Mouse (Mus musculus): ENCODE measurements around the gene Bhlha15. TPM values are rescaled to one million over a fixed set of nuclear protein-coding genes. Genes with fewer than 3 reads are reported as not detected.

The Bhlha15 gene
- polyA plus RNA-seq (2015; fragmentation: Nextera tagmentation; extraction: Ambion mirVana): 0.05 and 0.14 TPM in 2 replicates

DNA sequence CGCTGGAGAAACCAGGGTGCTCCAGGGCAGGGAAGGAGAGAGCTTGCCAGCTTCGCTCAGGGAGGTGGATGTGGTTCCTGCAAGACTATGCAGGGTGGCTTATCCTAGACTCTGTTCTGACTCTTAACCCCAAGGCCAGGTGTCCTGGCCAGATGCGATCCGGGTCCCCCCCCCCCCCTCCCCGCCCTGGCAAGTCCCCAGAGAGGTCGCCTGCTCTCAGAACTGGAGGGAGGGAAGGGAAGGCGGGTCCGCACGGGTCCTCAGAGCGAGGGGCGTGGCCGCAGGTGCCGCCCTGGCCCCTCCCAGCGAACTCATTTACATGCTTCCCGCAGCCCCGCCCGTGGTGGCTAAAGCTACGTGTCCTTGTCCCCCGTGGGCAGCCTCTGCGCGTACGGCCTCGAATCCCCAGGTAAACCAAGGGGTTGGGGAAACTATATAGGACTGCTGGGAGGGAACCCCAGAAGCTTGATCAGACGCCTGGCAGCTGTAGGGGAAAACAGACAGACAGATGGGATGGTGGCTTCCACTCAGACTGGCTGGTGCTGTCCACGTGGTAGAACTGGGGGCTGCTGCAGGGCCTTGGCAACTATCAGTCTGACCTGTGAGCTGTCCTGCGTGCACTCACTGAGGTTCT, at the start of gene Bhlha15:
TSS of gene Bhlha15 (plus strand) at position 337 of the 634 bp plus-strand sequence.
- Histone ChIP-seq H3K4me3 (peak within 1 kb of the TSS; percentile 20), H3K27me3 (no peaks in the 10 kb centered on the region), H3K27ac (replicated peaks) (no peak within 1 kb of the TSS), H3K36me3 (peaks cover 6% of the 10 kb centered on the region), H3K4me2 (replicated peaks) (peak within 1 kb of the TSS; percentile 40), H3K9ac (replicated peaks) (no peak within 1 kb of the TSS), H3K4me1 (peaks cover 10% of the 10 kb centered on the region), H3K9me3 (no peaks in the 10 kb centered on the region)
- WGBS: 5% methylated on average over 17 of the region's 26 CpGs
- peak; percentile 24 for ATAC-seq (replicated peaks)

DNA sequence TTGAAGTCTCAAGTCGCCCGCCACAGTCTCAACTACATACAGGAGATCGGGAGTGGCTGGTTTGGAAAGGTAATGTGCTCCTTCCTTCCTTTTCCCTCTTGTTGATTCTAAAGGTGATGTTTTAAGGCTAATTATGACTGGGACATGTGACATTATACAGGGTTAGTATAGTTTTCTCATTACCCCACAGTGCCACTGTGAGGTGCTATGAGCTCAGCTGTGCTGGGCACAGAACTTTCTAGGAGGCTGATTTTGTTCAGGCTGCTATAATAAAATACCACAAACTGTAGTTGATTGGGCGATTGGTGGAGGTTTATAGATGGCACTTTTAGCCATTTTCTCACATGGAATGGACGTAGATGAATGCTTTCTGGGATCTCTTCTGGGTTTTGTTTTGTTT, 46.6 kb upstream of the Bhlha15 start:
- Histone ChIP-seq H3K27ac (replicated peaks) (no peak overlapping the region), H3K9ac (replicated peaks) (no peak overlapping the region), H3K9me3 (no peaks in the 10 kb centered on the region), H3K27me3 (no peaks in the 10 kb centered on the region), H3K36me3 (peaks cover 34% of the 10 kb centered on the region), H3K4me1 (no peaks in the 10 kb centered on the region), H3K4me2 (replicated peaks) (no peak overlapping the region), H3K4me3 (no peak overlapping the region)
- no peak for ATAC-seq (replicated peaks)
- WGBS: 96% methylated on average over 5 of the region's 5 CpGs

GRCm38 (mm10) chr5:144146898-144147297, 43.2 kb upstream of the Bhlha15 start:
- no peak overlapping the region for H3K4me3 ChIP-seq
- no peaks in the 10 kb centered on the region for H3K9me3 ChIP-seq
- H3K9ac ChIP-seq (replicated peaks): no peak overlapping the region
- H3K4me1 ChIP-seq: no peaks in the 10 kb centered on the region
- H3K27me3 ChIP-seq: no peaks in the 10 kb centered on the region
- ATAC-seq (replicated peaks): no peak
- no peak overlapping the region for H3K4me2 ChIP-seq (replicated peaks)
- H3K27ac ChIP-seq (replicated peaks): no peak overlapping the region
- peaks cover 45% of the 10 kb centered on the region for H3K36me3 ChIP-seq

- H3K27me3 ChIP-seq: no peaks in the 10 kb centered on the region
- peaks cover 39% of the 10 kb centered on the region for H3K36me3 ChIP-seq
- 93% methylated on average over 4 of the region's 4 CpGs for WGBS
- no peaks in the 10 kb centered on the region for H3K4me1 ChIP-seq
- H3K27ac ChIP-seq (replicated peaks): no peak overlapping the region
- H3K9me3 ChIP-seq: no peaks in the 10 kb centered on the region
- no peak for ATAC-seq (replicated peaks)
- no peak overlapping the region for H3K9ac ChIP-seq (replicated peaks)
- no peak overlapping the region for H3K4me3 ChIP-seq
- no peak overlapping the region for H3K4me2 ChIP-seq (replicated peaks)
These were observed 40.6 kb upstream of the Bhlha15 start for GRCm38 (mm10) chr5:144149530-144149929.

DNA sequence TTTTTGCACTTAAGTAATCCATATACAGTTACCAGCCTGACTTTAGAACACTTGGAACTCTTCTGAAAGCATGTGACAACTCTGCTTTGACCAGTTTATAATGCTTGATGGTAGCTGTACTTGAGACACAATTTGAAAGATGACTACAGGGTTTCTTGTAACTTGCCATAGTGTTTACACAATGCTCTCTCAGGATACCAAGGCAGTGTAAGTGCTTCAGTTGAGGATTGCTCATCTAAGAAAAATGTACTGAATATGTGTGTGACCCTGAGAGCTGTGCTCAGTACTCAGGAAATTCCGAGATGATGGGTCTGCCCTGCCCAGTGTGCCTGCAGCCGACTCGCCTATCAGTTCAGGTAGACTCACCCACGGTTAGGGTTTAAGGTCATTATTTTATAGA, 38.8 kb upstream of the Bhlha15 start:
- Histone ChIP-seq H3K36me3 (peaks cover 31% of the 10 kb centered on the region), H3K4me3 (no peak overlapping the region), H3K27me3 (no peaks in the 10 kb centered on the region), H3K9me3 (no peaks in the 10 kb centered on the region), H3K4me2 (replicated peaks) (no peak overlapping the region), H3K9ac (replicated peaks) (no peak overlapping the region), H3K4me1 (no peaks in the 10 kb centered on the region), H3K27ac (replicated peaks) (no peak overlapping the region)
- WGBS: 92% methylated on average over 4 of the region's 4 CpGs
- ATAC-seq (replicated peaks): no peak

DNA sequence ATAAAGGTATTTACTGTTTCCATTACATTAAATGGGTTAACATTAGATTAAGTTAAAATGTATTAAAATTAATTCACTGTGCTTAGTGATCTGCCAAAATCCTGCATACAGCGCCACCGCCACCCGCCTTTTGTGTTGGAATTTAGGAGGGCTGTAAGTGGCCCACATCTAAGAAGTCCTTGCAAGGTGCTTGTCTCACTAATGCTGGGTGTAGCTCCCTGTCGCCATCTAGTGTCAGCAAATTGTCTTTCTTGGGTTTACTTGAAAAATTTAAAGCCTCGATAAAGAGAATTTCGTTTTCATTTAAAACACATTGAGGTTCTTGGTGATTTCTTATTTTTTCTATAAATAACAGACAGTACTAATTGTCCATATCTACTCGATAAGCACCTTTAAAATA, 35.6 kb upstream of the Bhlha15 start:
- peaks cover 21% of the 10 kb centered on the region for H3K36me3 ChIP-seq
- H3K4me1 ChIP-seq: peaks cover 7% of the 10 kb centered on the region
- no peaks in the 10 kb centered on the region for H3K27me3 ChIP-seq
- no peak overlapping the region for H3K4me3 ChIP-seq
- H3K9ac ChIP-seq (replicated peaks): no peak overlapping the region
- 22% methylated on average over 7 of the region's 7 CpGs for WGBS
- no peak overlapping the region for H3K27ac ChIP-seq (replicated peaks)
- H3K4me2 ChIP-seq (replicated peaks): no peak overlapping the region
- H3K9me3 ChIP-seq: no peaks in the 10 kb centered on the region
- ATAC-seq (replicated peaks): 0 out of 2 replicates have a peak, but pooled peaks have one; percentile 46

DNA sequence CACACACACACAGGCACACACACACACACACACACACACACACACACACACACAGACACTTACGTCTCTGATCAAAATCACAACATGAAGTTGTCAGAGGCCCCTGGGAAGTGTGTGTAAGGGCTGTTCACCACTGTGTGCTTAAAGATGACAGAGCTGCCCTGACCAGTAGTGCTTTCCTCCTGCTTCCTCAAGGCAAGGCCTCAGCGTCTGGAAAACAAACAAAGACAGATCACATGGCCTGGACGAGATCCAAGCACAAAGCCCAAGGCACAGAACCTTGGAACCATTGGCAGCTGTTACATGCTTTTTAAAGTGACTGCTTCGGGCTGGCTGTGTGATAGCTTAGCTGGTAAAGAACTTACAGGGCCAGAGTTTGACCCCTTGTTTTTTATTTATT, 31.5 kb upstream of the Bhlha15 start:
- WGBS: 17% methylated on average over 4 of the region's 4 CpGs
- peaks cover 15% of the 10 kb centered on the region; the same call in 1 of the 2 replicates for H3K36me3 ChIP-seq
- peak; percentile 77 for ATAC-seq (replicated peaks)
- no peak overlapping the region for H3K9ac ChIP-seq (replicated peaks)
- no peaks in the 10 kb centered on the region for H3K9me3 ChIP-seq
- no peak overlapping the region for H3K4me2 ChIP-seq (replicated peaks)
- peak overlapping the region; percentile 65 for H3K27ac ChIP-seq (replicated peaks)
- H3K4me3 ChIP-seq: no peak overlapping the region
- H3K4me1 ChIP-seq: peaks cover 7% of the 10 kb centered on the region
- no peaks in the 10 kb centered on the region for H3K27me3 ChIP-seq

DNA sequence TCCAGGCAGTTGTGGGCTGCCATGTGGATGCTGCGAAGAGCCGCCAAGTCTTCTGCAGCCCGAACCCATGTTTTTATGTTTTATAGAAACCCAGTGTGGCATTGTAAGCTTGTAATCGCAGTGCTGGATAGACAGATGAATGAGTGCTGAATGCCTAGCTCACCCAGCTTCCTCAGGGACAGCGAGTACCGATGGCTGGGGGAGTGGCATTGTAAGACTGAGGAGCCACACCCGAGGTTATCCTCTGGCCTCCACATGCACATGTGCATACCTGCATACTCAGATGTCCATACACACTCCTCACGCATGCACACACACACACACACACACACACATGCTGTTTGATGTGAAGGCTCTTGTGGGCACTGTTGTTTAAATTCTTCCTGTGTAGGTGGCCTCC, 30.9 kb upstream of the Bhlha15 start:
- Histone ChIP-seq H3K4me1 (peaks cover 7% of the 10 kb centered on the region), H3K27me3 (no peaks in the 10 kb centered on the region), H3K4me3 (no peak overlapping the region), H3K27ac (replicated peaks) (peak overlapping the region; percentile 65), H3K4me2 (replicated peaks) (no peak overlapping the region), H3K36me3 (peaks cover 15% of the 10 kb centered on the region; the same call in 1 of the 2 replicates), H3K9ac (replicated peaks) (no peak overlapping the region), H3K9me3 (no peaks in the 10 kb centered on the region)
- WGBS: 84% methylated on average over 8 of the region's 8 CpGs
- ATAC-seq (replicated peaks): no peak

DNA sequence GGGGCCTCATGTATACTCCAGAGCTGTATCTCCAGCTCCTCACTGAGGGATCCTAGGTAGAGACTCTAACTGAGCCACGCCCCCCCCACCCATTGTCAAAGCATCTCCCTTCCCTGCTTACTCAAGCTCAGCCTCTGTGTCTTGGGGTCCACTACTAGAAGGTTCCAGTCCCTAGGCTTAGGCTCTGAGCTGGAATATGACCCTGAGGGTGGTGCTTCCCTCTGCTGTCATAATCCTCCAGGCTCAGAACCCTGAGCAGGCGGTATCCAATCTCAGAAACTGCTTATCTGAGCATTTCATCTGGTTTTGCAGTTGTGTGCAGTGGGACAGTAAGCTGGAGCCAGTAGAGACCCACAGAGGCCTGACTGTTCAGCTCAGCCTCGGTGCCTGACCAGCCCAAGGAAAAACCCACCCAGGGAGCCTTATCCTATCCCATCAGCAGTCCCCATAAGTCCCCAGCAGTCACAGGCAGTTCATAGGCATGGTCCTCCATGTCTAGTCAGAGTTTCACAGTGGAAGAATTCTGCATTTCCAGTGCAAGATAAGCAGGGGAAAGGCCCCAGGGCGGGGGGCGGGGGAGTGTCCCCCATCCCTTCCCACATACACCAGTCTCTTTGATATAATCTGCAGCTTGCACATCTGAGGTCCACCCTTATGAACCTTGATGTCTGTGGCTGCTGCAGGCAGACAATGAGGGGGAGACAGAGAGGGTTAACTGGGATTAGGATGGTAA, 27.8 kb upstream of the Bhlha15 start:
- Histone ChIP-seq H3K4me2 (replicated peaks) (no peak overlapping the region), H3K27me3 (no peaks in the 10 kb centered on the region), H3K9ac (replicated peaks) (no peak overlapping the region), H3K4me3 (no peak overlapping the region), H3K4me1 (peaks cover 7% of the 10 kb centered on the region), H3K9me3 (no peaks in the 10 kb centered on the region), H3K27ac (replicated peaks) (0 out of 2 replicates have a peak overlapping the region, but pooled peaks have one; percentile 12), H3K36me3 (peaks cover 22% of the 10 kb centered on the region)
- 85% methylated on average over 5 of the region's 5 CpGs for WGBS
- ATAC-seq (replicated peaks): no peak

- 74% methylated on average over 10 of the region's 10 CpGs for WGBS
- H3K36me3 ChIP-seq: peaks cover 20% of the 10 kb centered on the region
- no peak overlapping the region for H3K4me2 ChIP-seq (replicated peaks)
These were observed 27.1 kb upstream of the Bhlha15 start for GRCm38 (mm10) chr5:144162813-144163517.

DNA sequence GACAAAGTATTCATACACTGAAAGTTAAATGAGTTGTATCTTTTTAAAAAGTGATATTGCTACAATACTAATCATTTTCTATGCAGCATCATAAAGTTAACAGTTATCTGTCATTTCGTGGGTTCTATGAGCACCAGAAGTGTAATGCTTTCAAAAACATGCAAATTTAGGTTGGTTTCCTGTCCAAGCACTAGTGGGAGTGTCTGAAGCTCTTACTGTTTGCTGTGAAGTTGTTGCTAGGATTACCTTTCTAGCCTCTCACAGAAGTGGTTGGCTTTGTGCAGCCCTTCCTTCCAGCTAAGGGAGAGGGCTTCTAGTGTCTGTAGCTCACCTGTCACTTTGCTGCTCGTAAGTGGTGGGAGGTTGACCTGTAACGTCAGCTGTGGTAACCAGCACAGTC, 24.3 kb upstream of the Bhlha15 start:
- no peaks in the 10 kb centered on the region for H3K9me3 ChIP-seq
- no peak overlapping the region for H3K4me2 ChIP-seq (replicated peaks)
- H3K9ac ChIP-seq (replicated peaks): no peak overlapping the region
- peaks cover 6% of the 10 kb centered on the region; the same call in 1 of the 2 replicates for H3K4me1 ChIP-seq
- peaks cover 28% of the 10 kb centered on the region for H3K36me3 ChIP-seq
- WGBS: 86% methylated on average over 3 of the region's 3 CpGs
- H3K27ac ChIP-seq (replicated peaks): no peak overlapping the region
- ATAC-seq (replicated peaks): no peak
- no peak overlapping the region for H3K4me3 ChIP-seq
- H3K27me3 ChIP-seq: no peaks in the 10 kb centered on the region

More at GRCm38 (mm10) chr5:144162813-144163517, 27.1 kb upstream of the Bhlha15 start:
- Histone ChIP-seq H3K9me3 (no peaks in the 10 kb centered on the region), H3K9ac (replicated peaks) (no peak overlapping the region), H3K4me3 (no peak overlapping the region), H3K27ac (replicated peaks) (0 out of 2 replicates have a peak overlapping the region, but pooled peaks have one; percentile 12), H3K27me3 (no peaks in the 10 kb centered on the region), H3K4me1 (peaks cover 7% of the 10 kb centered on the region)
- ATAC-seq (replicated peaks): no peak

All from forebrain, embryonic 15.5 days (tissue).